Mouse (Mus musculus) heart, adult 9 months (tissue): ENCODE results near the gene Jph4.

Experiments
- DNase-seq, 2 experiments: peaks; one replicate each; pipeline ENCODE4 v3.0.0; 2022; ENCODE audit warnings: low spot score in 2 of 2

Gene Jph4

GRCm38 (mm10) chr14:55118852-55119251, 2.1 kb upstream of the Jph4 start:
- no peak for DNase-seq

- DNase-seq = no peak
Measured at GRCm38 (mm10) chr14:55115846-55116245, 889 bp downstream of the Jph4 start.

GRCm38 (mm10) chr14:55114759-55115701, 1.7 kb downstream of the Jph4 start:
- DNase-seq = no peak

- DNase-seq = no peak
Measured at GRCm38 (mm10) chr14:55113975-55114645, 2.6 kb downstream of the Jph4 start.

- no peak for DNase-seq
Measured at GRCm38 (mm10) chr14:55113351-55113974, 3.3 kb downstream of the Jph4 start.

GRCm38 (mm10) chr14:55111720-55112119, 5.0 kb downstream of the Jph4 start:
- no peak for DNase-seq

GRCm38 (mm10) chr14:55110076-55110475, 6.7 kb downstream of the Jph4 start:
- no peak for DNase-seq

GRCm38 (mm10) chr14:55109048-55109873, 7.5 kb downstream of the Jph4 start:
- DNase-seq = no peak

- no peak for DNase-seq
Measured at GRCm38 (mm10) chr14:55108202-55108870, 8.4 kb downstream of the Jph4 start.

GRCm38 (mm10) chr14:55106990-55107389, 9.7 kb downstream of the Jph4 start:
- no peak for DNase-seq

GRCm38 (mm10) chr14:55105836-55106809, 10.6 kb downstream of the Jph4 start, which contains the start of gene Ap1g2:
Ap1g2 (minus strand) TSS chr14:55106593.
- peak; percentile 90 for DNase-seq

GRCm38 (mm10) chr14:55105386-55105785, 11.3 kb downstream of the Jph4 start:
- no peak for DNase-seq

GRCm38 (mm10) chr14:55104365-55104764, 12.4 kb downstream of the Jph4 start:
- no peak for DNase-seq

GRCm38 (mm10) chr14:55102253-55102785, 14.4 kb downstream of the Jph4 start:
- no peak for DNase-seq

GRCm38 (mm10) chr14:55101592-55101991, 15.1 kb downstream of the Jph4 start:
- DNase-seq = no peak

GRCm38 (mm10) chr14:55098067-55098466, 18.7 kb downstream of the Jph4 start:
- no peak for DNase-seq

- DNase-seq = no peak
Measured at GRCm38 (mm10) chr14:55097646-55098045, 19.1 kb downstream of the Jph4 start.

GRCm38 (mm10) chr14:55096573-55097087, 20.1 kb downstream of the Jph4 start:
- DNase-seq = no peak

- DNase-seq = no peak
Measured at GRCm38 (mm10) chr14:55095671-55096070, 21.1 kb downstream of the Jph4 start.
